Mouse (Mus musculus) left cerebral cortex, adult 9 months (tissue): ENCODE measurements around the gene Slc6a19.

ENCODE experiments used
- DNase-seq, 2 experiments: peaks; one replicate each; pipeline ENCODE4 v3.0.0; 2022; ENCODE audit warnings: low spot score in 2 of 2

Slc6a19 gene

DNA sequence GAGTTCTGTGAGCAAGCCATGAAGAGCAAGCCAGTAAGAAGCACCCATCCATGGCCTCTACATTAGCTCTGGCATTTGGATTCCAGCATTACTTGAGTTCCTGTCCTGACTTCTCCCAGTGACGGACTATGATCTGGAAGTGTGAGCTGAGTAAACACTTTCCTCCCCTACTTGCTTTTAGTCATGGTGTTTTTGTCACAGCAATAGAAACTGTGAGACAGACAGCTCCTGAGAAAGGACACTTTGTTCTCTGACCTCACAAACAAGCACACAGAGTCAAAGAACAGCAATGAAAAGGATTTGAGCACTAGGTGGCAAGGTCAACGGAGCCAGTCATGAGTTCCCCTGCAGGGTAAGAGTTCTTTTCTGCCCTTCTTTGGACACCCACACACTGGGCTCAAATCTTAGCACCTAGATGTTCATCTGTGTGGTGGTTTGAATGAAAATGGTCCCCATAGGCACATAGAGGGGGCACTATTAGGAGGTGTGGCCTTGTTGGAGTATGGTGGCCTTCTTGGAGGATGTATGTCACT is 44.4 kb downstream of the Slc6a19 start:
- no peak for DNase-seq

- DNase-seq: no peak
Measured at GRCm38 (mm10) chr13:73658953-73659352, 45.7 kb downstream of the Slc6a19 start.

DNA sequence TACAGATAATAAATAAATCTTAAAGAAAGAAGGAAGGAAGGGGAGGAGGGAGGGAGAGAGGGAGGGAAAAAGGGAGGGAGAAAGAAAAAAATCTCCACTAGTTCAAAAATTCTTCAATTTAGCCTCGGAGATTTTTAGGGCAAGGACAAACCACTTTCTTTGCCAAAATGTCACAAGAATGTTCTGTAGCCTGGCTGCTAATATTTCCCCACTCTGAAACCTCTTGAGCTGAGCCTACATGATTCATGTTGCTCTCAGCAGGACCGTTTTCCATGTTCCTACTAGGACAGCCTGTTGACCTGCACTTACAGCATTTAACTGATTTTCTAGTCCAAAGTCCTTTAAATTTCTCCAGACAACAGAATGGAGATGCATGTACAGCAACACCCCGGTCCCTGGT is 49.7 kb downstream of the Slc6a19 start:
- no peak for DNase-seq

GRCm38 (mm10) chr13:73653266-73653665 is 51.4 kb downstream of the Slc6a19 start:
- no peak for DNase-seq

DNA sequence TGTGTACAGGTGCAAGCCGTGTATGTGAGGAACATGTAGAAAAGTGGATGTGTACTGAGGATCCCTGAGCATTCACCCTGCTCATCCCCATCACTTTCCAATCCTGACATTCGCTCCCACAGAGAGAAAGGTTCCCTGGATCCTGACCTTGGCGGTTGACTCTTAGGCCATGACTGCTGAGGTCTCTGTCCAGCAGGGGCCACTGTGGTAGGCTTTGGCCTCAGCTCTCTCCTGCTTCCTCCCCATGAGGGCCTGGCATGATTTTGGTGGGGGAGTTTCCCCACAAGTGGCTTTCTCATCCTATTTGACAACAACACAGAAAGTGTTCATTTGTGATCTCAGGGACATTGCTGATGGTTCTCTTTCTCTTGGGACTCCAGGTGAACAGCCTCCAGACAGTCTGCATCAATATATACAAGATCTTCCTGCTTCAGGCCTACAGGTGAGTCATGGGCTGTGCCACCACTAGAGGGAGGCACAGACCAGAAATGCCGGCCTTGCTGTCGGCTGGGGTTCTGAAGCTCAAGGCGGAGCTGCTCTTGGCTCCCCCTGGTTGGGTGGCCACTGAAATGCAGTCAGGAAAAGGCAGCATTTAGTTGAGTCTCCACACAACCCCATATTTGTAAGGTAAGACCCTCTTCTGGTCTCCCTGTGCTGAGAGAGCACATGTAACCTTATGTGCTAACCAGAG is 58.1 kb downstream of the Slc6a19 start:
- peak in 1 of 2 experiments; percentile 57 for DNase-seq

DNA sequence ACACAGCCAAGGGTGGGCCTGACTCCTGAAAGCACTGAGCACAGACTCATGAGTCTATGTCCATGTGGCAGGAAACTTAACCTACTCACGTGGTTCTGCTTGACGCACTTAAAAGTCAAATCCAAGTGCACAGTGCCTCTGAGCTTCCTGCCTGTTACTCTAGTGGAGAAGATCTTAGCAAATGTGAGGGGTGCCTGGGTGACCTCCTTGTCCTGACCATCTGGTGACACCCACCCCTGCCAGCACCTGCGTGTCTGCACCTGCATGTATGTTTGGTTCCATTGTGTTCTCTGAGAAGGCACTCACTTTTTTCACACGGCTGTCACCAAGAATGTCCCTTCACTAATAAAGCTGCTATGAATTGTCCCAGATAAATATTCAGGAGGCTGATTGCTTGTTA is 63.4 kb downstream of the Slc6a19 start:
- DNase-seq: no peak

- DNase-seq: no peak
Measured at GRCm38 (mm10) chr13:73637826-73638225, 66.8 kb downstream of the Slc6a19 start.

DNA sequence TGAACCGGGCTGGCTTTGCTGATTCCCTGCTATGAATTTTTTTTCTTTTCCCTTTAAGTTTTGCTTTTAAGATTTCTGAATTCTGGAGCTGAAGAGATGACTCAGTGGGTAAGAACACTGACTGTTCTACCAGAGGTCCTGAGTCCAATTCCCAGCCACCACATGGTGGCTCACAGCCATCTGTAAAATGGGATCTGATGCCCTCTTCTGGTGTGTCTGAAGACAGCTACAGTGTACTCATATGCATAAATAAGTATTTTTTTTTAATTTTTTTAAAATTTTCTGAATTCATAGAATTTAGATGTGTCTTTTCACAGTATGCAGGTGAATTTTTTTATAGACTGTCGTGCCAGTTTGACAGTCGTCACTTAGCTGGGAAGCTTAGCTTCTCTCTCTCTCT is 72.8 kb downstream of the Slc6a19 start:
- no peak for DNase-seq
